In genomic region chr17:31332333-31332732, GRCm38 (mm10) we compare ENCODE assay signal across 14 mouse cellular contexts. TPM values are rescaled to one million over a fixed set of nuclear protein-coding genes. Genes with fewer than 3 reads are reported as not detected.
DNase-seq lines count a peak whose midpoint lies in the region; ATAC-seq and TF ChIP-seq lines count a peak whose summit lies in the region.
"Had no signal": no experiment of that assay in that cellular context is flagged by ENCODE, and none has a peak within 500 bp of the region (broad histone marks: within the 10 kb centered on the region; RNA-seq: fewer than 3 reads in every experiment).

No protein-coding gene starts in this region.

- H3K9me3 ChIP-seq in liver, postnatal 0 days (ENCODE audit: low read length) = no peaks in the 10 kb centered on the region
- H3K9me3 ChIP-seq in liver, embryonic 11.5 days (ENCODE audit: control insufficient read depth, low read length) = no peaks in the 10 kb centered on the region
- H3K9me3 ChIP-seq in ES-Bruce4 (replicated peaks; ENCODE audit: control insufficient read depth, insufficient read depth, low read length, poor library complexity, severe bottlenecking) = no peaks in the 10 kb centered on the region
- H3K9me3 ChIP-seq: lung, embryonic 15.5 days had no signal

- DNase-seq in embryo, embryonic 11 days = peak; percentile 42
- DNase-seq in embryo, embryonic 10 days (ENCODE audit: low spot score) = no peak
- no peak for DNase-seq in liver, postnatal 0 days
- no peak for DNase-seq in liver, embryonic 11.5 days (ENCODE audit: low spot score)
- no peak for DNase-seq in cerebellum, adult 11 months
- no peak for DNase-seq in yolk sac, embryonic 10.5 days (ENCODE audit: low spot score)
- DNase-seq: adrenal gland, postnatal 25 days; cerebellum, adult 8-10 months; thymus, postnatal 36 days had no signal

- 48% methylated on average over 1 of the region's 1 CpGs for WGBS in liver, postnatal 0 days (ENCODE audit: insufficient replicate concordance)
- WGBS in liver, embryonic 11.5 days = 60% methylated on average over 1 of the region's 1 CpGs

- H3K27ac ChIP-seq in liver, postnatal 0 days (ENCODE audit: low read depth) = no peak overlapping the region
- H3K27ac ChIP-seq in liver, embryonic 11.5 days (ENCODE audit: low read depth, low read length) = no peak overlapping the region
- no peak overlapping the region for H3K27ac ChIP-seq in ES-Bruce4 (ENCODE audit: insufficient read depth, low read length)
- H3K27ac ChIP-seq: lung, embryonic 15.5 days had no signal

- TF ChIP-seq CTCF in liver, postnatal 0 days (IDR thresholded peaks at IDR 0.05; ENCODE audit: low read depth) = peak; percentile 44
- peak; percentile 9 for TF ChIP-seq CTCF in ES-Bruce4 (IDR thresholded peaks at IDR 0.05; ENCODE audit: low read depth, low read length)

- H3K4me2 ChIP-seq in liver, postnatal 0 days (ENCODE audit: low read depth, low read length) = no peak overlapping the region
- no peak overlapping the region for H3K4me2 ChIP-seq in liver, embryonic 11.5 days
- H3K4me2 ChIP-seq: lung, embryonic 15.5 days had no signal

- H3K36me3 ChIP-seq in liver, postnatal 0 days (replicated peaks; ENCODE audit: insufficient read depth, low read length) = peaks cover 11% of the 10 kb centered on the region
- H3K36me3 ChIP-seq in liver, embryonic 11.5 days (ENCODE audit: control insufficient read depth, insufficient read depth, low read length) = no peaks in the 10 kb centered on the region
- H3K36me3 ChIP-seq in ES-Bruce4 (ENCODE audit: control insufficient read depth, insufficient read depth, low read length, poor library complexity, severe bottlenecking) = no peaks in the 10 kb centered on the region
- H3K36me3 ChIP-seq: lung, embryonic 15.5 days had no signal

- no peak for TF ChIP-seq POLR2A in ES-Bruce4 (IDR thresholded peaks at IDR 0.05; ENCODE audit: insufficient read depth, low read length)

- TF ChIP-seq EP300 in liver, postnatal 0 days (IDR thresholded peaks at IDR 0.05; ENCODE audit: low read depth) = no peak
- no peak for TF ChIP-seq EP300 in ES-Bruce4 (IDR thresholded peaks at IDR 0.05; ENCODE audit: insufficient read depth, low read depth, low read length)

- no peak overlapping the region for H3K4me3 ChIP-seq in liver, postnatal 0 days (ENCODE audit: low read depth, low read length)
- H3K4me3 ChIP-seq in liver, embryonic 11.5 days (ENCODE audit: low read depth, low read length) = no peak overlapping the region
- no peak overlapping the region for H3K4me3 ChIP-seq in ES-Bruce4 (ENCODE audit: low read depth, low read length)
- H3K4me3 ChIP-seq: lung, embryonic 15.5 days had no signal

- no peak overlapping the region for H3K9ac ChIP-seq in liver, postnatal 0 days (replicated peaks)
- H3K9ac ChIP-seq in liver, embryonic 11.5 days (ENCODE audit: low read depth, low read length) = no peak overlapping the region
- H3K9ac ChIP-seq in ES-Bruce4 (ENCODE audit: low read depth, poor library complexity, severe bottlenecking) = no peak overlapping the region
- H3K9ac ChIP-seq: lung, embryonic 15.5 days had no signal

- H3K4me1 ChIP-seq in liver, postnatal 0 days (ENCODE audit: insufficient read depth) = no peaks in the 10 kb centered on the region
- no peaks in the 10 kb centered on the region for H3K4me1 ChIP-seq in liver, embryonic 11.5 days (replicated peaks; ENCODE audit: control insufficient read depth, insufficient read depth, low read length)
- no peaks in the 10 kb centered on the region for H3K4me1 ChIP-seq in ES-Bruce4 (ENCODE audit: control insufficient read depth, insufficient read depth, low read length)
- H3K4me1 ChIP-seq: lung, embryonic 15.5 days had no signal

- ATAC-seq in liver, postnatal 0 days = 0 out of 2 replicates have a peak, but pooled peaks have one; percentile 1
- ATAC-seq in liver, embryonic 11.5 days (replicated peaks; ENCODE audit: low FRiP score) = no peak
- peak; percentile 70 for ATAC-seq in megakaryocyte progenitor cell, adult 5-6 weeks (replicated peaks; ENCODE audit: poor library complexity)
- ATAC-seq: inflammation-experienced regulatory T-cells, adult 6 months had no signal

- H3K27me3 ChIP-seq in liver, postnatal 0 days (ENCODE audit: insufficient read depth, low read length) = no peaks in the 10 kb centered on the region
- H3K27me3 ChIP-seq in liver, embryonic 11.5 days (replicated peaks; ENCODE audit: control insufficient read depth, insufficient read depth, low read length) = no peaks in the 10 kb centered on the region
- H3K27me3 ChIP-seq in ES-Bruce4 (ENCODE audit: control insufficient read depth, insufficient read depth, low read length, poor library complexity, severe bottlenecking) = no peaks in the 10 kb centered on the region
- H3K27me3 ChIP-seq: lung, embryonic 15.5 days had no signal

RNA-seq across cellular contexts. Expression of gene Slc37a1, which starts 45.7 kb away (rescaled TPM):
- polyA plus RNA-seq in liver, postnatal 0 days (2015; fragmentation: Nextera tagmentation; extraction: Ambion mirVana) = 4.3 and 4.5 TPM in 2 replicates
- 6.6 and 7.7 TPM in 2 replicates for polyA plus RNA-seq in liver, embryonic 11.5 days (2014; fragmentation: Nextera tagmentation; extraction: Ambion mirVana)
- polyA plus RNA-seq in ES-Bruce4 (2011; ENCODE audit: insufficient read depth, insufficient read length, low read depth, missing spikeins) = 13.4 and 14.6 TPM in 2 replicates
- 9.8 TPM in 2 replicates for total RNA-seq in megakaryocyte progenitor cell, adult 5-6 weeks (2015)
- 6.2 and 8.3 TPM in 2 replicates for total RNA-seq in megakaryocyte progenitor cell, adult 5-6 weeks (2017)

RNA-seq across cellular contexts. Expression of gene Pde9a, which starts 53.7 kb away (rescaled TPM):
- polyA plus RNA-seq in liver, postnatal 0 days (2015; fragmentation: Nextera tagmentation; extraction: Ambion mirVana) = 5.7 and 7.6 TPM in 2 replicates
- polyA plus RNA-seq in liver, embryonic 11.5 days (2014; fragmentation: Nextera tagmentation; extraction: Ambion mirVana) = 10.4 and 11.5 TPM in 2 replicates
- 11.0 and 12.1 TPM in 2 replicates for polyA plus RNA-seq in ES-Bruce4 (2011; ENCODE audit: insufficient read depth, insufficient read length, low read depth, missing spikeins)
- total RNA-seq in megakaryocyte progenitor cell, adult 5-6 weeks (2015) = 0.79 TPM in 1 of 2 replicates, not detected in the other
- total RNA-seq in megakaryocyte progenitor cell, adult 5-6 weeks (2017) = 1.5 TPM in 1 of 2 replicates, not detected in the other
- total RNA-seq: monocyte, adult 5-6 weeks had no signal
- polyA plus RNA-seq: inflammation-experienced regulatory T-cells, adult 6 months had no signal

RNA-seq across cellular contexts. Expression of gene Rsph1, which starts 55.1 kb away (rescaled TPM):
- 0.90 and 1.0 TPM in 2 replicates for polyA plus RNA-seq in liver, postnatal 0 days (2015; fragmentation: Nextera tagmentation; extraction: Ambion mirVana)
- polyA plus RNA-seq in liver, embryonic 11.5 days (2014; fragmentation: Nextera tagmentation; extraction: Ambion mirVana) = 0.40 and 0.88 TPM in 2 replicates
- polyA plus RNA-seq in ES-Bruce4 (2011; ENCODE audit: insufficient read depth, insufficient read length, low read depth, missing spikeins) = 11.3 and 11.5 TPM in 2 replicates
- total RNA-seq in megakaryocyte progenitor cell, adult 5-6 weeks (2015) = 0.72 and 1.4 TPM in 2 replicates
- 1.8 and 3.0 TPM in 2 replicates for total RNA-seq in megakaryocyte progenitor cell, adult 5-6 weeks (2017)
- total RNA-seq: monocyte, adult 5-6 weeks had no signal
